Mouse (Mus musculus) limb, embryonic 11.5 days (tissue): ENCODE data around the gene Zfp706. TPM values are rescaled to one million over a fixed set of nuclear protein-coding genes. Genes with fewer than 3 reads are reported as not detected.

ENCODE experiments used
- ATAC-seq: fragments of 200-750 bp; cut with Nextera tagmentation; 2 replicates; pipeline ENCODE4 v1.8.0; 2017; ENCODE audit warnings: low read depth; ENCODE audit not compliant: insufficient number of reproducible peaks, low FRiP score, low TSS enrichment
- DNase-seq: peaks from one replicate; pipeline ENCODE4 v3.0.0-alpha.2; 2015; ENCODE audit warnings: low spot score
- H3K27ac ChIP-seq: fragments of 300-500 bp; sonication (generic); replicated peaks from 2 replicates; pipeline ENCODE4 v1.5.1; 2014; ENCODE audit warnings: low read depth, mild to moderate bottlenecking, low read length
- H3K27me3 ChIP-seq: fragments of 300-500 bp; sonication (generic); 2 replicates; pipeline ENCODE4 v1.6.1; 2014; ENCODE audit warnings: mild to moderate bottlenecking, low read length, mixed read lengths; ENCODE audit not compliant: control insufficient read depth, insufficient read depth
- H3K36me3 ChIP-seq: fragments of 300-500 bp; sonication (generic); 2 replicates; pipeline ENCODE4 v1.6.1; 2014; ENCODE audit warnings: mild to moderate bottlenecking, low read length, moderate library complexity, mixed read lengths; ENCODE audit not compliant: control insufficient read depth, insufficient read depth
- H3K4me1 ChIP-seq: fragments of 300-500 bp; sonication (generic); 2 replicates; pipeline ENCODE4 v1.6.1; 2014; ENCODE audit warnings: low read length, mixed read lengths; ENCODE audit not compliant: control insufficient read depth, insufficient read depth
- H3K4me2 ChIP-seq: fragments of 300-500 bp; sonication (generic); 2 replicates; pipeline ENCODE4 v1.6.1; 2014; ENCODE audit warnings: low read depth, mild to moderate bottlenecking, moderate library complexity; ENCODE audit not compliant: severe bottlenecking
- H3K4me3 ChIP-seq: fragments of 300-500 bp; sonication (generic); 2 replicates; pipeline ENCODE4 v1.5.1; 2014; ENCODE audit warnings: low read depth, low read length
- H3K9ac ChIP-seq: fragments of 300-500 bp; sonication (generic); 2 replicates; pipeline ENCODE4 v1.6.1; 2014; ENCODE audit warnings: mild to moderate bottlenecking, low read length
- H3K9me3 ChIP-seq: fragments of 300-500 bp; sonication (generic); 2 replicates; pipeline ENCODE4 v1.6.1; 2016; ENCODE audit warnings: low read length; ENCODE audit not compliant: control insufficient read depth
- WGBS: fragments of 180-500 bp; shearing (Covaris S2); extraction: QIAGEN DNeasy Blood & Tissue Kit; methylation state at CpG from one replicate; pipeline ENCODE4 v1.1.7; 2014; 5-methylcytosine and 5-hydroxymethylcytosine counted together
- polyA plus RNA-seq: library from polyadenylated mRNA; unstranded; fragments of >200 nt; fragmentation: Nextera tagmentation; extraction: Ambion mirVana; gene quantifications from 2 replicates; pipeline ENCODE4 v1.2.1, GENCODE M21; 2014

Zfp706 gene
- polyA plus RNA-seq, 1 experiment from 2014 or later = 420 TPM

- Histone ChIP-seq H3K4me1 (peaks cover 9% of the 10 kb centered on the region), H3K9ac (peak overlapping the region; percentile 24; the same call in 1 of the 2 replicates)
- ATAC-seq = no peak
Observed at GRCm38 (mm10) chr15:36980238-36980637, 27.3 kb downstream of the Zfp706 start.

DNA sequence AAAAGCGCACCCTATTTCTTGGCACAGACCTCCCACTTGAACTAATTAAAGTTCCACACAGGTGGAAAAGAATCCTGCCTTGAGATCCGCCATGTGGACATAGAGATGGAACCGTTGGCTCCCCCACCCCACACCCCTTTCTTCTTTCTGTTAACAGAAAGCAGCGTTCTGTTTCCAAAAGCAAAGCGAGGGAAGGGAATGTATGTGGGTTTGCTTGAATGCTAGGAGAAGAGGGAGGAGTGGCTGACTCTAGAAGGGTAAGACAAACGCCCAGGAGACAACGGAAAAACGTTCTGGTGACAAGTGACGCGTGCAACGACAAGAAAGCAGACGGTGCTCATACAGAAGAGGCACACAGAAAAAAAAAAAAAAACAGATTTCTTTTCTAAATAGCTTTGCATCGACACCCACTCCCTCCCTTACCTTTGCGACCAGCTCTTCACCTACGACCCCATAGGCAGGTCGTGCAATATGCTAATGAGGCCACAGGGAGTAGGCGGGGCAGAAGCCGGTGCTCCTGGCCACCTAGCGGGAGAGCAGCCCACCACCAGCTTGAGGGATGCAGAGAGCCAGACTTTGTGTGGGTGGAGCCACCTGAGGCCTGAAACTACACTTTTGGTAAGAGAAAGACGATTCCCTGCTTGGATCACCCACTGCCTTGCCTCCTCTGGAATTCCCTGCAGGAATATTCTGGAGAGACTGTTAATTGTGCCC is 27.9 kb downstream of the Zfp706 start:
- Histone ChIP-seq H3K27me3 (no peaks in the 10 kb centered on the region), H3K36me3 (no peaks in the 10 kb centered on the region), H3K4me2 (peak overlapping the region; percentile 38), H3K27ac (no peak overlapping the region), H3K9ac (peak overlapping the region; percentile 24; the same call in 1 of the 2 replicates), H3K9me3 (no peaks in the 10 kb centered on the region), H3K4me3 (peak overlapping the region; percentile 23), H3K4me1 (peaks cover 5% of the 10 kb centered on the region)
- DNase-seq (peak; percentile 87), ATAC-seq (peak; percentile 86)
- WGBS = 8% methylated on average over 20 of the region's 20 CpGs

More at GRCm38 (mm10) chr15:36980238-36980637, 27.3 kb downstream of the Zfp706 start:
- 37% methylated on average over 8 of the region's 8 CpGs for WGBS
- no peaks in the 10 kb centered on the region for H3K27me3 ChIP-seq
- H3K27ac ChIP-seq = no peak overlapping the region
- DNase-seq = no peak
- H3K36me3 ChIP-seq = no peaks in the 10 kb centered on the region
- H3K9me3 ChIP-seq = no peaks in the 10 kb centered on the region
- 0 out of 2 replicates have a peak overlapping the region, but pooled peaks have one; percentile 23 for H3K4me3 ChIP-seq
- H3K4me2 ChIP-seq = peak overlapping the region; percentile 38

GRCm38 (mm10) chr15:36979159-36979487 is 28.4 kb downstream of the Zfp706 start:
- no peaks in the 10 kb centered on the region for H3K27me3 ChIP-seq
- H3K36me3 ChIP-seq = no peaks in the 10 kb centered on the region
- WGBS = 46% methylated on average over 5 of the region's 5 CpGs
- H3K9me3 ChIP-seq = no peaks in the 10 kb centered on the region
- DNase-seq (no peak), ATAC-seq (no peak)
- no peak overlapping the region for H3K9ac ChIP-seq
- H3K4me3 ChIP-seq = no peak overlapping the region
- peak overlapping the region; percentile 38; the same call in 1 of the 2 replicates for H3K4me2 ChIP-seq
- peaks cover 5% of the 10 kb centered on the region for H3K4me1 ChIP-seq
- no peak overlapping the region for H3K27ac ChIP-seq

DNA sequence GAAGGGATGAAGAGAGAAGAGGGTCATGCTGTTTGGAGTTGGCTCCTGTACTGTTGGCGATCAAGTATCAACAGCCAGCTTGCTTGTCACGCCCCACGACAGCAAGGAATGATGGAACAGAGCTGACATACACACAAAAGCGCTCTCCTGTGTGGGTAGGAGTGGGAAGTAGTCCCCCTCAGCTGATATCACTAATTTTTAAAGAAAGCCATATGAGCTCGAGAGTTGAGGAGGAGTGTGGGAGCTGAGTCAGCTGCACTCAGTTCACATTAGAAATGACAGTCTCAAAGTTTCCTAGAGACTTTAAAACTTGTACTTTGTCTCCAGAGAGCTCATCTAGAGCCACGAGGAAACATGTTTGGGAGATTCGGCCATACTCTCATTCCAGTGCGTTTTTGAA is 29.8 kb downstream of the Zfp706 start:
- DNase-seq (no peak), ATAC-seq (no peak)

GRCm38 (mm10) chr15:36975690-36976089 is 31.9 kb downstream of the Zfp706 start:
- 83% methylated on average over 5 of the region's 5 CpGs for whole genome bisulfite sequencing
- Histone ChIP-seq H3K36me3 (no peaks in the 10 kb centered on the region), H3K4me3 (no peak overlapping the region), H3K9ac (no peak overlapping the region), H3K4me2 (no peak overlapping the region), H3K9me3 (no peaks in the 10 kb centered on the region), H3K27me3 (no peaks in the 10 kb centered on the region), H3K27ac (no peak overlapping the region), H3K4me1 (peaks cover 5% of the 10 kb centered on the region)
- no peak for DNase-seq
- no peak for ATAC-seq

More for the DNA sequence above, 29.8 kb downstream of the Zfp706 start:
- no peaks in the 10 kb centered on the region for H3K36me3 ChIP-seq
- no peak overlapping the region for H3K27ac ChIP-seq
- no peak overlapping the region for H3K4me3 ChIP-seq
- H3K27me3 ChIP-seq = no peaks in the 10 kb centered on the region
- H3K4me1 ChIP-seq = peaks cover 5% of the 10 kb centered on the region
- 84% methylated on average over 8 of the region's 8 CpGs for WGBS
- no peak overlapping the region for H3K9ac ChIP-seq
- H3K4me2 ChIP-seq = no peak overlapping the region
- no peaks in the 10 kb centered on the region for H3K9me3 ChIP-seq

- H3K9ac ChIP-seq = no peak overlapping the region
- H3K4me2 ChIP-seq = no peak overlapping the region
- no peak overlapping the region for H3K4me3 ChIP-seq
- DNase-seq (no peak), ATAC-seq (no peak)
- no peaks in the 10 kb centered on the region for H3K36me3 ChIP-seq
- no peak overlapping the region for H3K27ac ChIP-seq
- 83% methylated on average over 2 of the region's 2 CpGs for WGBS
- H3K27me3 ChIP-seq = no peaks in the 10 kb centered on the region
- H3K4me1 ChIP-seq = peaks cover 2% of the 10 kb centered on the region
- H3K9me3 ChIP-seq = no peaks in the 10 kb centered on the region
Observed at GRCm38 (mm10) chr15:36975256-36975620, 32.3 kb downstream of the Zfp706 start.

DNA sequence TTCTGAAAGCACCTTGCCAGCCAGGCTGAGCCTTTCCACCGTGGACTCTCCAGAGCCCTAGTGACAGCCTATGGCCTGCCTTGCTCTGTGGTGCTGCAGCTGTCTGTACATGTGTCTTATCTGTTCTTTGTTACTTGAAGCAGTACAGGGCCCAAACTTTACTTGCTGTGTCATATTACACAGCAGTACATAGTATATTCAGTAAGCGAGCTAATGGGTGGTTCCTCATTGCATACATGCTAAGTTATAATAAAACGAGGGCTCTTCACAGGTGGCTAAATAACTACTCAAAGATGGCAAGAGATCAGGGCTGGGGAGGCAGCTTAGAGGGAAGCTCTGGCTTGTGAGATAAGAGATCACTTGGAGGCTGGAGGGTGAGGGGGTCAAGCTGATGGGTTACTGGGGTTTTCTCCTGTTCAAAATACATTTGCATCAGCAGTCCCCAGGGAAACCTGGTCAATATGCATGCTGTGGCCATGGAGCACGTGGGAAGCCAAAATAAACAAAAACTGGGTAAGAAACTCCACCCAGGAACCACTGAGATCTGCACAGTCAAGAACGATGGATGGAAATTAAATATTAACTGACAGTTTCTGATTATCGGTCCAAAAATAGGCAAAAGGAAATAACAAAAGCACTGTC is 32.8 kb downstream of the Zfp706 start:
- H3K4me1 ChIP-seq = no peaks in the 10 kb centered on the region
- no peak for ATAC-seq
- WGBS = 79% methylated on average over 6 of the region's 6 CpGs
- H3K27me3 ChIP-seq = no peaks in the 10 kb centered on the region
- H3K9ac ChIP-seq = no peak overlapping the region
- no peaks in the 10 kb centered on the region for H3K36me3 ChIP-seq
- DNase-seq = no peak
- H3K4me2 ChIP-seq = no peak overlapping the region
- H3K27ac ChIP-seq = no peak overlapping the region
- H3K4me3 ChIP-seq = no peak overlapping the region
- H3K9me3 ChIP-seq = no peaks in the 10 kb centered on the region

GRCm38 (mm10) chr15:36973714-36974113 is 33.9 kb downstream of the Zfp706 start:
- no peaks in the 10 kb centered on the region for H3K9me3 ChIP-seq
- H3K4me3 ChIP-seq = no peak overlapping the region
- no peaks in the 10 kb centered on the region for H3K27me3 ChIP-seq
- no peak overlapping the region for H3K27ac ChIP-seq
- no peak for DNase-seq
- H3K9ac ChIP-seq = no peak overlapping the region
- WGBS = 86% methylated on average over 7 of the region's 7 CpGs
- no peak overlapping the region for H3K4me2 ChIP-seq
- H3K36me3 ChIP-seq = no peaks in the 10 kb centered on the region
- no peak for ATAC-seq
- no peaks in the 10 kb centered on the region for H3K4me1 ChIP-seq
